Mouse (Mus musculus) stomach, embryonic 14.5 days (tissue): ENCODE results near the gene Klhl12. TPM values are rescaled to one million over a fixed set of nuclear protein-coding genes. Genes with fewer than 3 reads are reported as not detected.
A peak's percentile ranks its signal among the peaks of the same experiment; 100 is the strongest.
"Not testable (repeated sequence)": the region's sequence is repeated elsewhere in the genome, so short reads cannot be mapped to it uniquely, and the experiment has no call there.

Experiments used
- ATAC-seq: fragments of 200-750 bp; cut with Nextera tagmentation; 2 replicates; pipeline ENCODE4 v1.8.0; 2017; ENCODE audit warnings: low read depth, moderate TSS enrichment; ENCODE audit not compliant: insufficient number of reproducible peaks, insufficient read depth, low FRiP score
- H3K27ac ChIP-seq: fragments of 300-500 bp; sonication (generic); 2 replicates; pipeline ENCODE4 v1.5.1; 2014; ENCODE audit warnings: mild to moderate bottlenecking, low read length, moderate library complexity, mixed read lengths
- H3K27me3 ChIP-seq: fragments of 300-500 bp; sonication (generic); 2 replicates; pipeline ENCODE4 v1.6.1; 2014; ENCODE audit warnings: low read length, control low read depth, mixed read lengths; ENCODE audit not compliant: control insufficient read depth, insufficient read depth
- H3K36me3 ChIP-seq: fragments of 300-500 bp; sonication (generic); 2 replicates; pipeline ENCODE4 v1.6.1; 2014; ENCODE audit warnings: mild to moderate bottlenecking, control low read depth, low read length, moderate library complexity, mixed read lengths; ENCODE audit not compliant: control insufficient read depth, insufficient read depth
- H3K4me1 ChIP-seq: fragments of 300-500 bp; sonication (generic); 2 replicates; pipeline ENCODE4 v1.6.1; 2014; ENCODE audit warnings: low read length, control low read depth, mixed read lengths; ENCODE audit not compliant: control insufficient read depth, insufficient read depth
- H3K4me2 ChIP-seq: fragments of 300-500 bp; sonication (generic); replicated peaks from 2 replicates; pipeline ENCODE4 v1.6.1; 2014; ENCODE audit warnings: low read depth, low read length, control low read depth
- H3K4me3 ChIP-seq: fragments of 300-500 bp; sonication (generic); 2 replicates; pipeline ENCODE4 v1.5.1; 2014; ENCODE audit warnings: low read depth, low read length, control low read depth
- H3K9ac ChIP-seq: fragments of 300-500 bp; sonication (generic); replicated peaks from 2 replicates; pipeline ENCODE4 v1.6.1; 2014; ENCODE audit warnings: low read depth, mild to moderate bottlenecking, control low read depth, low read length, moderate library complexity, mixed read lengths
- H3K9me3 ChIP-seq: fragments of 300-500 bp; sonication (generic); 2 replicates; pipeline ENCODE4 v1.6.1; 2016; ENCODE audit warnings: low read depth, low read length, control low read depth; ENCODE audit not compliant: control insufficient read depth
- WGBS: fragments of 180-500 bp; shearing (Covaris S2); extraction: QIAGEN DNeasy Blood & Tissue Kit; methylation state at CpG from one replicate; pipeline ENCODE4 v1.1.7; 2014; 5-methylcytosine and 5-hydroxymethylcytosine counted together
- polyA plus RNA-seq: library from polyadenylated mRNA; unstranded; fragments of >200 nt; fragmentation: Nextera tagmentation; extraction: Ambion mirVana; gene quantifications from 2 replicates; pipeline ENCODE4 v1.2.1, GENCODE M21; 2014

Klhl12 gene
- polyA plus RNA-seq, 1 experiment from 2014 or later, result 23.1 TPM

- WGBS, result 72% methylated on average over 7 of the region's 7 CpGs
- Histone ChIP-seq H3K9ac (no peak overlapping the region), H3K27me3 (no peaks in the 10 kb centered on the region), H3K27ac (no peak overlapping the region), H3K36me3 (no peaks in the 10 kb centered on the region), H3K4me1 (peaks cover 7% of the 10 kb centered on the region; the same call in 1 of the 2 replicates), H3K4me2 (no peak overlapping the region), H3K9me3 (no peaks in the 10 kb centered on the region), H3K4me3 (no peak overlapping the region)
- ATAC-seq, result no peak
These were observed 65.8 kb downstream of the Klhl12 start for GRCm38 (mm10) chr1:134521163-134521562.

GRCm38 (mm10) chr1:134522325-134522724 lies 67.0 kb downstream of the Klhl12 start:
- Histone ChIP-seq H3K4me2 (no peak overlapping the region), H3K27ac (no peak overlapping the region), H3K36me3 (no peaks in the 10 kb centered on the region), H3K4me3 (no peak overlapping the region), H3K27me3 (no peaks in the 10 kb centered on the region), H3K4me1 (no peaks in the 10 kb centered on the region), H3K9me3 (no peaks in the 10 kb centered on the region), H3K9ac (no peak overlapping the region)
- ATAC-seq, result no peak
- 38% methylated on average over 2 of the region's 2 CpGs for WGBS

DNA sequence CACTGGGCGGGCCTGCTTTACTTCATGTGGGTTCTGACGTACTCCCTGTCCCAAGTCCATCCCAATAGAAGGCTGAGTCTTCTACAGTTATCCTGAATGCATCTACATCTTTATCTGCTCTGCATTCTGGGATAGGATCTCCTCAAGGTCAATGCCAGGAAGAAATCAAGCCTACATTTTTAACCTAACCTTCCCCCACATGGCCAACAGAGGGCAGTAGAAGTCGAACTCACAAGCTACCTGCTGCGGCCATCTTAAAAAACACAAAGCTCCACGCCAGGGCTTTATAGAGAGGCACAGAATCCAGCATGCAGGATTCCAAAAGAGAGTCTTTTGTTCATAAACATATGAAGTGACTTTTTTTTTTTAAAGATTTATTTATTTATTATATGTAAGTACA lies 69.1 kb downstream of the Klhl12 start:
- 74% methylated on average over 5 of the region's 5 CpGs for WGBS
- H3K4me2 ChIP-seq, result no peak overlapping the region
- ATAC-seq, result no peak

GRCm38 (mm10) chr1:134525015-134525414 lies 69.7 kb downstream of the Klhl12 start:
- H3K9ac ChIP-seq, result no peak overlapping the region
- H3K27me3 ChIP-seq, result no peaks in the 10 kb centered on the region
- H3K4me2 ChIP-seq, result no peak overlapping the region
- ATAC-seq, result no peak
- no peak overlapping the region for H3K4me3 ChIP-seq
- WGBS, result 90% methylated on average over 1 of the region's 1 CpGs
- no peaks in the 10 kb centered on the region for H3K4me1 ChIP-seq
- no peaks in the 10 kb centered on the region for H3K9me3 ChIP-seq
- H3K27ac ChIP-seq, result no peak overlapping the region
- no peaks in the 10 kb centered on the region for H3K36me3 ChIP-seq

More for the DNA sequence above, 69.1 kb downstream of the Klhl12 start:
- Histone ChIP-seq H3K27ac (no peak overlapping the region), H3K4me3 (no peak overlapping the region), H3K9me3 (no peaks in the 10 kb centered on the region), H3K36me3 (no peaks in the 10 kb centered on the region), H3K9ac (no peak overlapping the region), H3K27me3 (no peaks in the 10 kb centered on the region), H3K4me1 (no peaks in the 10 kb centered on the region)

GRCm38 (mm10) chr1:134526752-134527151 lies 71.4 kb downstream of the Klhl12 start:
- Histone ChIP-seq H3K9me3 (no peaks in the 10 kb centered on the region), H3K36me3 (no peaks in the 10 kb centered on the region), H3K4me2 (no peak overlapping the region), H3K27ac (peak overlapping the region; percentile 39; the same call in 1 of the 2 replicates), H3K27me3 (no peaks in the 10 kb centered on the region), H3K9ac (no peak overlapping the region), H3K4me3 (no peak overlapping the region), H3K4me1 (no peaks in the 10 kb centered on the region)
- WGBS, result 43% methylated on average over 6 of the region's 6 CpGs
- ATAC-seq, result peak; percentile 81

GRCm38 (mm10) chr1:134530618-134531017 lies 75.3 kb downstream of the Klhl12 start:
- 74% methylated on average over 6 of the region's 6 CpGs for WGBS
- no peak overlapping the region for H3K27ac ChIP-seq
- no peaks in the 10 kb centered on the region for H3K4me1 ChIP-seq
- no peaks in the 10 kb centered on the region for H3K27me3 ChIP-seq
- H3K4me3 ChIP-seq, result no peak overlapping the region
- H3K4me2 ChIP-seq, result no peak overlapping the region
- H3K9ac ChIP-seq, result no peak overlapping the region
- H3K9me3 ChIP-seq, result no peaks in the 10 kb centered on the region
- H3K36me3 ChIP-seq, result no peaks in the 10 kb centered on the region
- ATAC-seq, result no peak

DNA sequence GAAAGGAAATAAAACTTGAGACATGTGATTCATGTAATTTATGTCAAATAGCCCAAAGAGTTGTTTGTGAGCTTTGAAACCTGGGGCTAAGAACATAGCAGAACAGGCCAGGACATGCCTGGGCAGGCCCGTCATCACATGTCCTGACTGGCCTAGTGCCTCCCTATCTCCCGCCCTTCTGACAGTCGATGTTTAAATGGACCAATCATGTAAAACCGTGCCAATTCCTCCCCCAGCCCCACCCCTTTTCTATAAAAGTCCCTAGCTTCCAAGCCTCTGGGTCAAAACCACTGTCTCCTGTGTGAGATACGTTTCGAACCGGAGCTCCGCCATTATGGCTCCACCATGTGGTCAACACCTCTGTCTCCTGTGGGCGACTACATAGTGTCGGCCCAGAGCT lies 78.4 kb downstream of the Klhl12 start:
- not testable (repeated sequence) for H3K27me3 ChIP-seq, H3K4me2 ChIP-seq, H3K4me3 ChIP-seq, ATAC-seq, H3K36me3 ChIP-seq, H3K27ac ChIP-seq, H3K9me3 ChIP-seq, H3K9ac ChIP-seq, H3K4me1 ChIP-seq
- 93% methylated on average over 10 of the region's 10 CpGs for WGBS

GRCm38 (mm10) chr1:134535054-134535453 lies 79.7 kb downstream of the Klhl12 start:
- H3K27ac ChIP-seq, result no peak overlapping the region
- H3K9me3 ChIP-seq, result no peaks in the 10 kb centered on the region
- ATAC-seq, result no peak
- H3K36me3 ChIP-seq, result no peaks in the 10 kb centered on the region
- no peaks in the 10 kb centered on the region for H3K4me1 ChIP-seq
- WGBS, result 100% methylated on average over 1 of the region's 1 CpGs
- H3K4me3 ChIP-seq, result no peak overlapping the region
- H3K27me3 ChIP-seq, result no peaks in the 10 kb centered on the region
- H3K9ac ChIP-seq, result no peak overlapping the region
- no peak overlapping the region for H3K4me2 ChIP-seq

GRCm38 (mm10) chr1:134535513-134535912 lies 80.2 kb downstream of the Klhl12 start:
- no peaks in the 10 kb centered on the region for H3K27me3 ChIP-seq
- no peaks in the 10 kb centered on the region for H3K9me3 ChIP-seq
- WGBS, result 73% methylated on average over 3 of the region's 3 CpGs
- no peaks in the 10 kb centered on the region for H3K4me1 ChIP-seq
- H3K27ac ChIP-seq, result no peak overlapping the region
- no peak overlapping the region for H3K4me3 ChIP-seq
- ATAC-seq, result no peak
- H3K36me3 ChIP-seq, result no peaks in the 10 kb centered on the region
- no peak overlapping the region for H3K9ac ChIP-seq
- H3K4me2 ChIP-seq, result no peak overlapping the region
